Mouse (Mus musculus) testis, postnatal 14 days (tissue): ENCODE data around the gene Dnm3.

Source experiments
- DNase-seq: peaks from one replicate; pipeline ENCODE4 v3.0.0; 2021; ENCODE audit warnings: low spot score

Dnm3 gene

DNA sequence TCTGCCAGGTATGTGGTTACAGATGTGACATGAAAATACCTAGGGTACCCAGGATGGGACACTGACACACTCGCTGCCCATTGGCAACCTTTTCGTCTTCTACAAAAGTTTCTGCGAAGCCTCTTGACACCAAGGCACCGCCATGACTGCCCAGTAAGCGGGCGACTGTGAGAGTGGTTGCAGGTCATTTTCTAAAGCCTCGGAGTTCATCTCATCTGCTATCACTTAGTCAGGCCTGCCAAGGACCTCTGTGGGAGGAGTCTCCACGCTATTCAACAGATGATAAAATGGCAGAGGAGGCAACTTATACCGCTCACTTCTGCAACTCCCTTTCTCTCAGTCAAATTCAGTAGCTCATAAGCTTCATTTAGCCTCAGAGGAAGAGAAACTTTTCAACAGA is 268.8 kb downstream of the Dnm3 start:
- peak; percentile 38 for DNase-seq

- DNase-seq = no peak
These were observed 270.2 kb downstream of the Dnm3 start for GRCm38 (mm10) chr1:162207708-162208043.

DNA sequence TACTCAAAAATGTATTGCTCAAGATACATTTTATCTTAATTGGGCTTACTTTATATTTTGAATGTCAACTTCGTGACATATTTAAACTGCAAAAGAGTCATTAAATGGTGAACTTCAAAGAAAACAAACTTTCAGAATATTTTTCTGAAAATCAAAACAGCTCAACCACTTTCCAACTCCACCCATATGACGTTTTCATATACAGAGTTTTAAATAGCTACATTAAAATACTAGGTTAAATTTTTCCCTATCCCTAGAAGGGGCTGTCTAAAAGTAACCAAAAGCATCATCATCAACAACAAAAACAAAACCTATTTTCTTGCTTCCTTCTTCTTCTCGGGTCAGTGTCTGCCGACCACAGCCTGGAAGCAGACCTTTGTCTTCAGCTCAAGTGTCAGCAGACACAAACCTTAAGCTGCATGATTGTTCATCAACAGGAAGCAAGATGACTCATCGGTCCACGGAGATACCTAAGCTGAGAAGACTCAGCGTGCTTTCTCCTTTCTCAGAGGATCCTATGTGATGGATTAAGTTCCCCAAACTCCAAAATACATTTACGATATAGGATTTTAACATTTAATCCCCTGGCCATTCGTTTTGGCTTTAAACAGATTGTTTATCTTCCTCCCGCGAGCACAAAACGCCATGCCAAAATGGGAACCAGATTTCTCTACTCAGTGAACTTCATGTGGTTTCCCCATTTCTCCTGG is 270.7 kb downstream of the Dnm3 start:
- DNase-seq = no peak

GRCm38 (mm10) chr1:162202465-162203348 is 275.1 kb downstream of the Dnm3 start:
- DNase-seq = no peak

- no peak for DNase-seq
These were observed 277.4 kb downstream of the Dnm3 start for GRCm38 (mm10) chr1:162200446-162200845.

- DNase-seq = peak; percentile 47
These were observed 280.8 kb downstream of the Dnm3 start for GRCm38 (mm10) chr1:162196812-162197680.

- no peak for DNase-seq
These were observed 289.1 kb downstream of the Dnm3 start for GRCm38 (mm10) chr1:162188744-162189143.

GRCm38 (mm10) chr1:162187352-162188120 is 290.3 kb downstream of the Dnm3 start:
- no peak for DNase-seq

- DNase-seq = no peak
These were observed 291.1 kb downstream of the Dnm3 start for GRCm38 (mm10) chr1:162186470-162187351.

DNA sequence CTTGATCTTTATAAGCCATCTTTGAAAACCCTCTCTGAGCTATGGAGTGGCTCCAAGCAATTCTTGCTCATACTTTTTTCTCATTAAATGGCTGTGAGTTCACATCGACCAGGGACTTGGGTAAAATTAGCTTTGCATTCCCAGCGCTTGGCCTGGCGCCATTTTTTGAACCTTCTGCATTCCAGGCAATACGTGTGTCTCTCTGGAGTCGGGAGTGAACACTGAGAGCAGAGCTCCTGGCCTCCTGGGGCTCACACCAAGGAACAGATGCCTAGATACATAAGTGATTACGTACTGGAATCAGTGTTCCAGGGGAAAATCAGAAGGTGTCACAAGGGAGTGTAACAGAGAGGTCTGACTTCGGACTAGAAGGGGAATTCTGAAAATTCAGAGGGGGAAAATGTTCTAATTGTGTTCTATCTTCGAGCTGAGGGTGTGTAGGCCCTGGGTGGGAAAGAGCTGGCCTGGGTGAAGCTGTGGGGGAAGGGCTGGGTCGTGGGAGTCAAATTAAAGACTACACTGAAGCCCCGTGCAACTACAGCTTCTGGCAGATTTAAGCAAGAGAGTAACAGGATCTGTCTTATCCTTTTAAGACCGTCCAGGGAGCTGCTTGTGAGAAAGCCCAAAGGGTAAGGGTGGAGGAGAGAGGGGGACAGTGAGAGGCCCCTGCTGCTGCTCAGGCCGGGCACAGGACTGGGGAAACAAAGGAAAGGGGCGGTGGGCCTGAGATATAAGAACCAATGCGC is 293.7 kb downstream of the Dnm3 start:
- DNase-seq = peak; percentile 28

DNA sequence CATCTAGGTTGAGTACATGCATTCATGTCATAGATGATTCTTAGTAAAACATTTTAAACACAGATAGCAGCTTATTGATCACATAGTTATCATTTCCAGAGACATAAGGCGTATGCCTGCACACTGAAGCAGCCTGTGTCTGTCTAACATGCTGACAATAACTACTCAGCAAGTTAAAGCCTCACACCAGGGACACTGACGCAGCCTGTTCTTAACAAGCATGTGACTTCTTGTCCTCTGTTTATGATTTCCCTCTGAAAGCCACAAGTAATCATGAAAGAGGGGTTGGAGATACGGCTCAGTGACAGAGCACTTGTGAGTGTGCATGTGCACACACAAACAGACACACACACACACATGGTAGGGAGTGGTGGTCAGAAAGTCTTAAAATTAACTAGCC is 294.4 kb downstream of the Dnm3 start:
- no peak for DNase-seq

GRCm38 (mm10) chr1:162181187-162181975 is 296.5 kb downstream of the Dnm3 start:
- DNase-seq = no peak

- no peak for DNase-seq
These were observed 297.4 kb downstream of the Dnm3 start for GRCm38 (mm10) chr1:162180451-162180850.

DNA sequence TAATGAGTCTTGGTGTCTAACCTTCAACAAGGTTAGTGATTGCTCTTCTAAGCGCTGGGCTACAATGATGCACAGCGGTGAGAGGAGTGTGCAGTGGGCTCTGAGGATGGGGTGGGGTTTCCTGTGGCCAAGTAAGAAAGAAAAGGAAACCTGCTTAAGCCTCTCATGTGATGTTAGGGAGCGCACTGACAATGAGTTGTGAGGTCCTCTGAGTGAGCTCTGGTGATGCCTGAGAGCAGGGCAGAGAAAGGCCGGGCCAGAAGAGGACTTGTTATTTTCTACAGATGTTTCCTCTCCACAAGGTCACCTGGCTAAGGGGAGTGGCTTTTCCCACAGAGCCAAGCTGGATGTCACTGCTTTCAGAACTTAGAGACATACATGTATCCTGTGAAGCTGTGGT is 298.4 kb downstream of the Dnm3 start:
- no peak for DNase-seq

DNA sequence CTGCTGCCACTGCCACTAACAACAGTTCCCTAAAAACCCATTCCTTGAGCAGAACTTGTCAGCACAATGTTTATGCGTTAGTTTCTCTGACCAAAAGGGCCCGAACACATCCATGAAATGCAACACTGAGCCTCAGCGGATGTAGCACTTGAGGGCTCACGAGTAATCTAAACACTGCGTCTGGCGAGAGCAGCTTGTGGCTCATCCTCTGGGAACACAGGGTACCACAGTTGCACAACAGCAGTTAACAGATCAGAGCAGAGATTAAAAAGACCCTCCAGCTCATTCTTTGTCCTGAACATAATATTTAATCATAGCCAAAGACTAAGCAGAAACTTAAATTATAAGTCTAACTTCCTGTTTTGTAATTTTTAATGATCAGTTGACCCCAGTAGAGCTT is 305.0 kb downstream of the Dnm3 start:
- DNase-seq = no peak

DNA sequence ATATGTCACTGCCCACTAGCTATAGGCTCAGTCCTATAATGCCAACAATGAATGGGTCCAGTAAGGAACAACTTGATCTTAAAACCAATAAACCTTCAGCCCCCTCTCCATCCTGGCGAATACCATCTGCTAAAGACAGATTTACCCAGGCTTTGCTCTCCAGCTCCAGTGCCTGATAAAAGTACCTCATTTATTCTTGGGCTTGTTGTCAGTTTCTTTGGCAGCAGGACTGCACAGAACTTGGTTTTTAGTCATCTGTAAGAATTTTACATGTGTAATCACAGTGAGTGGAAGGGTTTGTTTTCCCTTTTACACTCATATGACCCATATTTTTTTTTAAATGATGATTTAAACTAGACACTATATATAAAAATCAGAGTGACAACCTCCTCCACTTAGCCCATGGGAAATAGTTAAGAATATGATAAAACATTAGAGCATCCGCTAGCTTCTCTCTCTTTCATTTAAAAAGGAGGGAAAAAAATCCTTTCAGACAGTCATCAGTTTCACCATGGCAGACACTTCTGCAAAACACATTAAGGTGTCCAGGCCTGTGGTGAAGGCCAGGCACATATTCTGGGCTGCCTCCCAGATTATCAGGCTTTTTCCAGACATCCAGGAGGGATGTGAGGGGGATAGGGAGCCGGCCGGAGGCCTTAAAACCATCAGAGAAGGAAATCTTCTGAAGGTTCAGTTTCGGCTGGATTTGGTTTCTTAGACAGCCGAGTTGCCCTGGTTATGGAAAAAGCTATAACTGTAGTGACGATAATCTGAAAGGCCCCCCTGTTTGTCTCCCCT is 313.9 kb downstream of the Dnm3 start:
- DNase-seq = no peak

DNA sequence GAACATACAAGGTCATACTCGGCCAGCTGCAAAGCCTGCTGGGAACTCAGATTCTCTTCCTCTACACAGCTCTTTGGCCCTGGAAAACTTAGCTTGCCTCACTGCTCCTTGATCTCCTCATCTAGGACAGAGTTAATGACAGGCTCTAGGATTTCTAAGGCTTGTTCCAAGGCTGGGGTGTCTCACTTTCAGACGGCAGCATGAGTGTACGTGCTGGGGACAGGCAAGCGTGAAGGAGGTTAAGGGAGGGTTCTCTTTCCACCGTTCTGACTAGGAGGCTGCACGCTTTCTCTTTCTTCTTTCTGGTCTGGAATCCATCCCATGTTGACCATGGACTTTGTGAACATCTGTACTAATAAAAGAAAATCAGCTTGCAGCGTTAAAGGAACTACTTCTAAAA is 315.2 kb downstream of the Dnm3 start:
- DNase-seq = no peak

GRCm38 (mm10) chr1:162162249-162162648 is 315.6 kb downstream of the Dnm3 start:
- no peak for DNase-seq
